Mouse (Mus musculus) MEL-GATA-1-ER (cell line): Measurements from ENCODE around the gene Gstp1.
A peak's percentile ranks its signal among the peaks of the same experiment; 100 is the strongest.
"Not testable (repeated sequence)": the region's sequence is repeated elsewhere in the genome, so short reads cannot be mapped to it uniquely, and the experiment has no call there.

Source experiments
- DNase-seq: peaks from one replicate; pipeline ENCODE4 v3.0.0-alpha.2; 2012; ENCODE audit warnings: low read depth; ENCODE audit errors: extremely low read depth

The Gstp1 gene

GRCm38 (mm10) chr19:4060044-4060898 is 22.5 kb upstream of the Gstp1 start:
- DNase-seq = not testable (repeated sequence)

GRCm38 (mm10) chr19:4059069-4059740 is 21.4 kb upstream of the Gstp1 start, which contains the start of gene Gstp3:
TSS of gene Gstp3 (minus strand) at chr19:4059569.
- no peak for DNase-seq

GRCm38 (mm10) chr19:4058581-4058980 is 20.8 kb upstream of the Gstp1 start:
- DNase-seq = no peak

- DNase-seq = no peak
Observed at GRCm38 (mm10) chr19:4057962-4058361, 20.2 kb upstream of the Gstp1 start.

- DNase-seq = no peak
Observed at GRCm38 (mm10) chr19:4057389-4057788, 19.6 kb upstream of the Gstp1 start.

GRCm38 (mm10) chr19:4056727-4057126 is 18.9 kb upstream of the Gstp1 start:
- DNase-seq = no peak

- no peak for DNase-seq
Observed at GRCm38 (mm10) chr19:4055947-4056693, 18.3 kb upstream of the Gstp1 start.

- DNase-seq = no peak
Observed at GRCm38 (mm10) chr19:4055216-4055946, 17.6 kb upstream of the Gstp1 start.

GRCm38 (mm10) chr19:4054613-4055012 is 16.8 kb upstream of the Gstp1 start:
- DNase-seq = no peak

GRCm38 (mm10) chr19:4052516-4053030 is 14.8 kb upstream of the Gstp1 start:
- DNase-seq = no peak

GRCm38 (mm10) chr19:4051741-4052515 is 14.1 kb upstream of the Gstp1 start:
- DNase-seq = no peak

GRCm38 (mm10) chr19:4051016-4051415 is 13.2 kb upstream of the Gstp1 start:
- DNase-seq = no peak

GRCm38 (mm10) chr19:4049069-4049468 is 11.3 kb upstream of the Gstp1 start:
- not testable (repeated sequence) for DNase-seq

GRCm38 (mm10) chr19:4047859-4048258 is 10.1 kb upstream of the Gstp1 start:
- DNase-seq = peak; percentile 65

GRCm38 (mm10) chr19:4046866-4047254 is 9.1 kb upstream of the Gstp1 start:
- no peak for DNase-seq

GRCm38 (mm10) chr19:4045966-4046865 is 8.4 kb upstream of the Gstp1 start, which contains the start of gene Gstp2:
TSS of gene Gstp2 (minus strand) at chr19:4046023.
- DNase-seq = no peak

GRCm38 (mm10) chr19:4044109-4044508 is 6.3 kb upstream of the Gstp1 start:
- peak; percentile 91 for DNase-seq

- no peak for DNase-seq
Observed at GRCm38 (mm10) chr19:4042124-4042523, 4.3 kb upstream of the Gstp1 start.

- DNase-seq = not testable (repeated sequence)
Observed at GRCm38 (mm10) chr19:4041500-4041899, 3.7 kb upstream of the Gstp1 start.
